Mouse (Mus musculus) liver, postnatal 0 days (tissue): ENCODE measurements around the gene Tmem221.

Source experiments
- CTCF ChIP-seq: sonication (generic); IDR thresholded peaks from 2 replicates; pipeline ENCODE4 v1.5.1; 2016; ENCODE audit warnings: antibody characterized with exemption, low read depth
- EP300 ChIP-seq: IDR thresholded peaks from 2 replicates; pipeline ENCODE4 v1.6.1; 2016; ENCODE audit warnings: antibody characterized with exemption, low read depth, mild to moderate bottlenecking

GRCm38 (mm10) chr8:71542632-71543343 is 15.9 kb downstream of the Tmem221 start, which contains the start of gene Mvb12a:
- TF ChIP-seq CTCF (no peak), EP300 (no peak)
